Mouse (Mus musculus) limb, embryonic 14.5 days (tissue): ENCODE results near the gene Tada3. TPM values are rescaled to one million over a fixed set of nuclear protein-coding genes. Genes with fewer than 3 reads are reported as not detected.

Source experiments
- ATAC-seq: fragments of 200-750 bp; cut with Nextera tagmentation; 2 replicates; pipeline ENCODE4 v1.8.0; 2017; ENCODE audit warnings: low read depth, moderate number of reproducible peaks, moderate TSS enrichment; ENCODE audit not compliant: low FRiP score
- DNase-seq: peaks from one replicate; pipeline ENCODE4 v3.0.0-alpha.2; 2015; ENCODE audit warnings: low spot score
- H3K27ac ChIP-seq: fragments of 300-500 bp; sonication (generic); replicated peaks from 2 replicates; pipeline ENCODE4 v1.5.1; 2014; ENCODE audit warnings: low read depth, mild to moderate bottlenecking, low read length, moderate library complexity, mixed read lengths
- H3K27me3 ChIP-seq: fragments of 300-500 bp; sonication (generic); 2 replicates; pipeline ENCODE4 v1.6.1; 2014; ENCODE audit warnings: low read length, mixed read lengths; ENCODE audit not compliant: control insufficient read depth, insufficient read depth
- H3K36me3 ChIP-seq: fragments of 300-500 bp; sonication (generic); 2 replicates; pipeline ENCODE4 v1.6.1; 2014; ENCODE audit warnings: mild to moderate bottlenecking, low read length, moderate library complexity, mixed read lengths; ENCODE audit not compliant: control insufficient read depth, insufficient read depth
- H3K4me1 ChIP-seq: fragments of 300-500 bp; sonication (generic); 2 replicates; pipeline ENCODE4 v1.6.1; 2014; ENCODE audit warnings: antibody characterized with exemption, low read length, mixed read lengths; ENCODE audit not compliant: control insufficient read depth, insufficient read depth
- H3K4me2 ChIP-seq: fragments of 300-500 bp; sonication (generic); replicated peaks from 2 replicates; pipeline ENCODE4 v1.6.1; 2014; ENCODE audit warnings: low read depth, mild to moderate bottlenecking, low read length, moderate library complexity; ENCODE audit not compliant: severe bottlenecking
- H3K4me3 ChIP-seq: fragments of 300-500 bp; sonication (generic); replicated peaks from 2 replicates; pipeline ENCODE4 v1.5.1; 2014; ENCODE audit warnings: low read length
- H3K9ac ChIP-seq: fragments of 300-500 bp; sonication (generic); 2 replicates; pipeline ENCODE4 v1.6.1; 2014; ENCODE audit warnings: mild to moderate bottlenecking, low read depth, low read length, moderate library complexity; ENCODE audit not compliant: severe bottlenecking
- H3K9me3 ChIP-seq: fragments of 300-500 bp; sonication (generic); 2 replicates; pipeline ENCODE4 v1.6.1; 2016; ENCODE audit warnings: low read length; ENCODE audit not compliant: control insufficient read depth
- POLR2A ChIP-seq: fragments of 200-500 bp; IDR thresholded peaks from 2 replicates; pipeline ENCODE4 v1.8.0; 2012; ENCODE audit warnings: inconsistent platforms, mild to moderate bottlenecking, moderate library complexity, borderline replicate concordance; ENCODE audit not compliant: insufficient read depth, insufficient read length; ENCODE audit errors: extremely low read depth
- WGBS: fragments of 180-500 bp; shearing (Covaris S2); extraction: QIAGEN DNeasy Blood & Tissue Kit; methylation state at CpG from one replicate; pipeline ENCODE4 v1.1.7; 2014; 5-methylcytosine and 5-hydroxymethylcytosine counted together
- polyA plus RNA-seq, 2 experiments: library from polyadenylated mRNA; depleted of rRNA in 1 of 2; stranded (reverse) in 1 of 2; unstranded in 1 of 2; fragments of >200 nt; fragmentation: Nextera tagmentation in 1 of 2; extraction: Ambion mirVana in 1 of 2; gene quantifications; 2 replicates each; pipeline versions ENCODE4 v1.2.1 to v1.2.3; 2012 to 2014

The Tada3 gene
- polyA plus RNA-seq, 2 experiments = 39.5 to 43.9 TPM

- no peak for TF ChIP-seq POLR2A
- Histone ChIP-seq H3K27me3 (no peaks in the 10 kb centered on the region), H3K4me2 (no peak overlapping the region), H3K4me1 (no peaks in the 10 kb centered on the region), H3K27ac (no peak overlapping the region), H3K4me3 (no peak overlapping the region), H3K36me3 (peaks cover 60% of the 10 kb centered on the region), H3K9ac (no peak overlapping the region), H3K9me3 (no peaks in the 10 kb centered on the region)
- DNase-seq (no peak), ATAC-seq (no peak)
- 100% methylated on average over 1 of the region's 1 CpGs for WGBS
Observed at GRCm38 (mm10) chr6:113367574-113367973, 10.1 kb downstream of the Tada3 start.

- TF ChIP-seq POLR2A = no peak
Observed at GRCm38 (mm10) chr6:113366639-113367038, 11.0 kb downstream of the Tada3 start.

GRCm38 (mm10) chr6:113364518-113365135 lies 13.1 kb downstream of the Tada3 start:
- Histone ChIP-seq H3K4me3 (no peak overlapping the region), H3K27me3 (no peaks in the 10 kb centered on the region), H3K36me3 (peaks cover 30% of the 10 kb centered on the region), H3K27ac (no peak overlapping the region), H3K4me2 (no peak overlapping the region), H3K4me1 (no peaks in the 10 kb centered on the region), H3K9ac (no peak overlapping the region), H3K9me3 (no peaks in the 10 kb centered on the region)
- 71% methylated on average over 8 of the region's 8 CpGs for WGBS
- ATAC-seq (no peak), DNase-seq (no peak)
- no peak for TF ChIP-seq POLR2A

More at GRCm38 (mm10) chr6:113366639-113367038, 11.0 kb downstream of the Tada3 start:
- DNase-seq = no peak
- no peaks in the 10 kb centered on the region for H3K27me3 ChIP-seq
- peaks cover 51% of the 10 kb centered on the region for H3K36me3 ChIP-seq
- H3K4me2 ChIP-seq = no peak overlapping the region
- WGBS = 87% methylated on average over 6 of the region's 6 CpGs
- no peaks in the 10 kb centered on the region for H3K9me3 ChIP-seq
- H3K4me1 ChIP-seq = no peaks in the 10 kb centered on the region
- no peak for ATAC-seq
- H3K9ac ChIP-seq = no peak overlapping the region
- H3K27ac ChIP-seq = no peak overlapping the region
- no peak overlapping the region for H3K4me3 ChIP-seq

DNA sequence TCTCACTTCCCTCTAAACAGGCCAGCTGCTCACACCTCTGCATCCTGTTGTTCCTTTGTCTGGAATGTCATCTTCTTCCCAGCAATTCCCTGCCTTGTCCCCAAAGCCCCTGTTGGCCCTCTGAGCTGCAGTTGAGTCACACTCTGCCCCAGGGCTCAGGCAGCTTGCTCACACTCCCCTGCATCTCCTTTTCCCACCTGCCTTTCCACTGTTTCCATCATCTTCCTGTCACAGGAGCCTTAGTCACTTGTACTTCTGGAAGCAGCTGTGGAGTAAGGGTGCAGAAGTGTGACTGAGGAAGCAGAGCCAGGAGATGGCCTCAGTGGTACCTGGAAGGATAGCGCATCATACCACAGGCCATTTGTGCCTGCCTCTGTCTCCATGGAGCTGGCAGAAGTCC lies 15.4 kb downstream of the Tada3 start:
- ATAC-seq = no peak
- Histone ChIP-seq H3K27ac (no peak overlapping the region), H3K9ac (no peak overlapping the region), H3K36me3 (peaks cover 10% of the 10 kb centered on the region), H3K4me1 (no peaks in the 10 kb centered on the region), H3K4me2 (no peak overlapping the region), H3K27me3 (no peaks in the 10 kb centered on the region), H3K4me3 (no peak overlapping the region), H3K9me3 (no peaks in the 10 kb centered on the region)
- 100% methylated on average over 1 of the region's 1 CpGs for WGBS
- TF ChIP-seq POLR2A = no peak
- no peak for DNase-seq

GRCm38 (mm10) chr6:113361476-113361875 lies 16.2 kb downstream of the Tada3 start:
- Histone ChIP-seq H3K36me3 (peaks cover 3% of the 10 kb centered on the region; the same call in 1 of the 2 replicates), H3K9me3 (no peaks in the 10 kb centered on the region), H3K4me2 (no peak overlapping the region), H3K4me3 (no peak overlapping the region), H3K27me3 (no peaks in the 10 kb centered on the region), H3K27ac (no peak overlapping the region), H3K9ac (no peak overlapping the region), H3K4me1 (no peaks in the 10 kb centered on the region)
- no peak for TF ChIP-seq POLR2A
- ATAC-seq (no peak), DNase-seq (no peak)
- 79% methylated on average over 4 of the region's 4 CpGs for WGBS
